Mouse (Mus musculus) myocyte (in vitro differentiated cells): ENCODE results near the gene C730034F03Rik. TPM values are rescaled to one million over a fixed set of nuclear protein-coding genes. Genes with fewer than 3 reads are reported as not detected.
"Not testable (repeated sequence)": the region's sequence is repeated elsewhere in the genome, so short reads cannot be mapped to it uniquely, and the experiment has no call there.

Source experiments
- H3K27me3 ChIP-seq: one replicate; pipeline ENCODE4 v1.6.1; 2011; ENCODE audit not compliant: control insufficient read depth, insufficient read depth, insufficient read length
- H3K36me3 ChIP-seq: one replicate; pipeline ENCODE4 v1.6.1; 2011; ENCODE audit not compliant: control insufficient read depth, insufficient read depth
- H3K4me2 ChIP-seq: one replicate; pipeline ENCODE4 v1.6.1; 2011; ENCODE audit warnings: low read depth, control low read depth
- H3K4me3 ChIP-seq: one replicate; pipeline ENCODE4 v1.5.1; 2011; ENCODE audit warnings: mild to moderate bottlenecking, control low read depth, moderate library complexity
- H3K79me2 ChIP-seq: one replicate; pipeline ENCODE4 v1.6.1; 2011; ENCODE audit not compliant: control insufficient read depth, insufficient read depth
- H3ac ChIP-seq: one replicate; pipeline ENCODE4 v1.6.1; 2011; ENCODE audit not compliant: control insufficient read depth, insufficient read length
- CEBPB ChIP-seq: IDR thresholded peaks from 2 replicates; pipeline ENCODE4 v1.6.1; 2011; ENCODE audit warnings: mild to moderate bottlenecking, moderate library complexity; ENCODE audit not compliant: poor library complexity, insufficient read depth, severe bottlenecking
- E2F4 ChIP-seq: IDR thresholded peaks from one replicate; pipeline ENCODE4 v1.6.1; 2011; ENCODE audit warnings: mild to moderate bottlenecking, control low read depth, moderate library complexity; ENCODE audit not compliant: insufficient read depth
- MAX ChIP-seq: IDR thresholded peaks from one replicate; pipeline ENCODE4 v1.6.1; 2011; ENCODE audit warnings: low read depth, mild to moderate bottlenecking, control low read depth
- MYOD1 ChIP-seq, 3 experiments: IDR thresholded peaks; one replicate each; pipeline ENCODE4 v1.6.1; 2011; ENCODE audit warnings: control low read depth in 2 of 3, low read depth in 2 of 3, mild to moderate bottlenecking in 2 of 3, moderate library complexity in 1 of 3; ENCODE audit not compliant: insufficient read length in 2 of 3, control insufficient read depth in 1 of 3
- MYOG ChIP-seq, 3 experiments: IDR thresholded peaks; one replicate each; pipeline ENCODE4 v1.6.1; 2011; ENCODE audit warnings: control low read depth in 2 of 3, low read depth in 2 of 3, mild to moderate bottlenecking in 2 of 3; ENCODE audit not compliant: insufficient read length in 2 of 3, control insufficient read depth in 1 of 3, insufficient read depth in 1 of 3
- POLR2A ChIP-seq: IDR thresholded peaks from one replicate; pipeline ENCODE4 v1.6.1; 2011; ENCODE audit warnings: low read depth, mild to moderate bottlenecking, control low read depth, moderate library complexity; ENCODE audit not compliant: insufficient read length
- POLR2AphosphoS2 ChIP-seq: IDR thresholded peaks from one replicate; pipeline ENCODE4 v1.6.1; 2011; ENCODE audit warnings: low read depth, control low read depth; ENCODE audit not compliant: insufficient read length
- REST ChIP-seq: IDR thresholded peaks from one replicate; pipeline ENCODE4 v1.6.1; 2011; ENCODE audit warnings: mild to moderate bottlenecking, control low read depth, moderate library complexity; ENCODE audit not compliant: insufficient read depth, insufficient read length
- SRF ChIP-seq: IDR thresholded peaks from one replicate; pipeline ENCODE4 v1.6.1; 2011; ENCODE audit warnings: low read depth; ENCODE audit not compliant: control insufficient read depth, insufficient read length
- TCF12 ChIP-seq: IDR thresholded peaks from one replicate; pipeline ENCODE4 v1.6.1; 2011; ENCODE audit warnings: mild to moderate bottlenecking, control low read depth; ENCODE audit not compliant: poor library complexity, insufficient read depth, severe bottlenecking
- TCF3 ChIP-seq: IDR thresholded peaks from one replicate; pipeline ENCODE4 v1.6.1; 2011; ENCODE audit warnings: low read depth, control low read depth; ENCODE audit not compliant: insufficient read length
- USF1 ChIP-seq: IDR thresholded peaks from one replicate; pipeline ENCODE4 v1.6.1; 2011; ENCODE audit warnings: low read depth, mild to moderate bottlenecking, control low read depth, moderate library complexity
- polyA plus RNA-seq: library from polyadenylated mRNA; unstranded; fragments of >200 nt; fragmentation: generic; extraction: Trizol; gene quantifications from one replicate; pipeline ENCODE4 v1.2.1, GENCODE M21; 2012; ENCODE audit warnings: missing spikeins

C730034F03Rik gene
- polyA plus RNA-seq, 1 experiment = 0.80 TPM

DNA sequence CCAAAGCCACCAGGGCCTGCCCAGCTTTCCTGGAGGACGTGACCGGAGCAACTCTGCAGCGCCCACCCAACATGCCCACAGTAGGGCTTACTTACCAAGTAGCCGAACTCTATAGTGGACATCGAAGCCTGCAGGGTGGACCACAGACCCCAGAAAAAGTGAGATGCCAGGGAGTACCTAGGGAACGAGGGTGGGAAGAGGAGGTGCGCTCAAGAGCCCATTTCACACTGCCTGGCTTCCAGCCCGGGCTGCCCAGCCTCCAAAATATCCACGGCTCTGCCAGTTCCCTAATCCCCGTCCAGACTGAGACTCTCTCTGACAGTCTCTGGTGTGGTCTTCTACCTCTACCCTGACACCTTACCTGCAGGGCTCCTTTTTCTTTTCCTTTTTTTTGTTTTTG lies 2.7 kb upstream of the C730034F03Rik start:
- peaks cover 9% of the 10 kb centered on the region for H3K36me3 ChIP-seq
- H3K79me2 ChIP-seq = peaks cover 12% of the 10 kb centered on the region
- H3K4me2 ChIP-seq = no peak overlapping the region
- no peak overlapping the region for H3ac ChIP-seq
- TF ChIP-seq POLR2A = no peak
- TF ChIP-seq POLR2AphosphoS2 = no peak
- no peak for TF ChIP-seq MYOG (IDR thresholded peaks at IDR 0.05; ENCODE audit: control insufficient read depth in 1 of 3, insufficient read depth in 1 of 3, insufficient read length in 2 of 3, low read depth in 2 of 3)
- no peak for TF ChIP-seq USF1
- TF ChIP-seq CEBPB = no peak
- no peak for TF ChIP-seq REST
- no peak for TF ChIP-seq TCF3
- TF ChIP-seq MYOD1 (IDR thresholded peaks at IDR 0.05; ENCODE audit: control insufficient read depth in 1 of 3, insufficient read length in 2 of 3, low read depth in 2 of 3) = no peak
- no peak for TF ChIP-seq SRF
- no peak overlapping the region for H3K4me3 ChIP-seq
- no peaks in the 10 kb centered on the region for H3K27me3 ChIP-seq

DNA sequence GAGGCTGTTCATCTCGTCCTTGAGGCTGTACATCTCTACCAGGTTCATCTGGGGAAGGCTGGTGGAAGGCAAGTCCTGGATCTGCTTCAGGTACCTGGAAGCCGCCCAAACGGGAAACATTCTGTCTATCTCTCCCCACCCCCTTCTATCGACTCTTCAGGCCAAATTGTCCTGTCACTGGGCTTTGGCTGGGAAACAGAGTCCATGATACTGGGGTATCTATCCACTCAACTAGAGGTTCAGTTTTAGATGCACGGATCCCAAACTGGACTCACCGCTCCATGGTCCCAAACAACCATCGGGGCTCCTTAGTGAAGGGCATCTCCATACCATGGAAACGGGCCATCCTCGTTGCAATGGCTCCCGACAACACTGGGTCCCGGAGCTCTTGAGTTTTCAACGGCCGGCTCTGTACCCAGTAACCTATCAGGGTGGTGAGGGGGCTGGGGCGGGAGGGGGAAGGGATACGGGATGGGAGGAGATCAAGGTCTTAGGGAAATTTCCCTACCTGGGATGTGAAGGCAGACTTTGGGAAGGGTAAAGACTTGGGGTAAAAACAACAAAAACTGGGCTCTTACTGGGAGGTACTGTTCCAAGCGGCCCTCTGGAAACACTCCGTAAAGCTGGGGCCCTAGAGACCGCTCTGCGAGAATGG lies 1.1 kb upstream of the C730034F03Rik start:
- TF ChIP-seq REST (no peak), POLR2AphosphoS2 (no peak), SRF (no peak), POLR2A (no peak), E2F4 (no peak), TCF12 (no peak), MAX (no peak), MYOG (IDR thresholded peaks at IDR 0.05; ENCODE audit: control insufficient read depth in 1 of 3, insufficient read depth in 1 of 3, insufficient read length in 2 of 3, low read depth in 2 of 3) (no peak), USF1 (no peak), MYOD1 (IDR thresholded peaks at IDR 0.05; ENCODE audit: control insufficient read depth in 1 of 3, insufficient read length in 2 of 3, low read depth in 2 of 3) (no peak), TCF3 (no peak)
- peak overlapping the region; percentile 89 for H3K4me3 ChIP-seq
- peaks cover 12% of the 10 kb centered on the region for H3K79me2 ChIP-seq
- H3K4me2 ChIP-seq = peak overlapping the region; percentile 99
- no peaks in the 10 kb centered on the region for H3K27me3 ChIP-seq
- peak overlapping the region; percentile 2 for H3ac ChIP-seq
- H3K36me3 ChIP-seq = peaks cover 9% of the 10 kb centered on the region

DNA sequence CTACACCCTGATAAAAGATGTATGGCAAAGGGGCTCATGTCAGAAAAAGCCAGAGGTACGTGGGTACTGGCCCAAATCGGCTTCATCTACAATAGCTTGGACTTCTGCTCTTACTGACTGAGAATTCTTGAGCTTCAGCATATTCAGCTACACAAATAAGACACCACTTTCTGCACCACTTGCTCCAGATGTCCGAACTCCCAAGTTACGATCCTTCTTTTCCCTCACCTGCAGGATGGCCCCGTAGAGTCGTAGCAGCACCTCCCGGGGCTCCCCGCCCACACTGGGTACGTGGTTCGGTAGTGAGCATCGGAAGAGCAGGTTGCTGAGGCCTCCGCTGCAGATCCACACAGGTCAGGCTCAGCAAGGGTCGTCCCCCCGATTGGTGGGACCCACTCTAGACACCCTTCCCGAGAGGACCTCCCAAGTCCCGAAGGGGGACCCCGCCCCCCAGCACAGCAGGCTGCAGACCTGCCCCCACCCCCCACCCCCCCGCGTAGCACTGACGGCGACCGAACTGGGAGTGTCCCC lies 503 bp upstream of the C730034F03Rik start:
- no peaks in the 10 kb centered on the region for H3K27me3 ChIP-seq
- H3K36me3 ChIP-seq = peaks cover 9% of the 10 kb centered on the region
- H3K4me2 ChIP-seq = peak overlapping the region; percentile 99
- peak overlapping the region; percentile 2 for H3ac ChIP-seq
- peaks cover 12% of the 10 kb centered on the region for H3K79me2 ChIP-seq
- TF ChIP-seq TCF12 (no peak), TCF3 (no peak), MYOD1 (IDR thresholded peaks at IDR 0.05; ENCODE audit: control insufficient read depth in 1 of 3, insufficient read length in 2 of 3, low read depth in 2 of 3) (no peak), POLR2AphosphoS2 (no peak), SRF (no peak), CEBPB (no peak), POLR2A (no peak), MAX (no peak), USF1 (no peak), MYOG (IDR thresholded peaks at IDR 0.05; ENCODE audit: control insufficient read depth in 1 of 3, insufficient read depth in 1 of 3, insufficient read length in 2 of 3, low read depth in 2 of 3) (no peak), E2F4 (no peak), REST (no peak)
- H3K4me3 ChIP-seq = peak overlapping the region; percentile 89

DNA sequence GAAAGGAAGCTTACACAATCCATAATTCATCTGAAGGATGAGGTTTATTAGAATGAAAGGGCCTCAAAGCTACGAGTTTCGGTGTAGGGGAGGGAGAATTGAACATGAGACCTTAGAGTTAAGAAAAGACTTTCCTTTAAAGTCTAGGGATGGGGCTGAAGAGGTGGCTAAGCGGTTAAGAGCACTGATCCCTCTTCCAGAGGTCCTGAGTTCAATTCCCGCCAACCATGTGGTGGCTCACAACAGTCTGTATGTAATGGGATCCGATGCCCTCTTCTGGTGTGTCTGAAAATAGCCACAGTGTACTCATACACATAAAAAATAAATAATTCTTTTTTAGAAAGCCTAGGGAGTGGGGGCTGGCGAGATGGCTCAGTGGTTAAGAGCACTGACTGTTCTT lies 952 bp downstream of the C730034F03Rik start:
- no peak overlapping the region for H3ac ChIP-seq
- peak overlapping the region; percentile 76 for H3K4me2 ChIP-seq
- H3K27me3 ChIP-seq = no peaks in the 10 kb centered on the region
- H3K4me3 ChIP-seq = peak overlapping the region; percentile 89
- TF ChIP-seq REST (no peak), POLR2AphosphoS2 (no peak), POLR2A (no peak), CEBPB (no peak), USF1 (no peak), TCF3 (no peak), MAX (no peak), MYOD1 (IDR thresholded peaks at IDR 0.05; ENCODE audit: control insufficient read depth in 1 of 3, insufficient read length in 2 of 3, low read depth in 2 of 3) (no peak), TCF12 (no peak), E2F4 (no peak), SRF (no peak), MYOG (IDR thresholded peaks at IDR 0.05; ENCODE audit: control insufficient read depth in 1 of 3, insufficient read depth in 1 of 3, insufficient read length in 2 of 3, low read depth in 2 of 3) (no peak)
- peaks cover 9% of the 10 kb centered on the region for H3K36me3 ChIP-seq
- H3K79me2 ChIP-seq = peaks cover 12% of the 10 kb centered on the region

DNA sequence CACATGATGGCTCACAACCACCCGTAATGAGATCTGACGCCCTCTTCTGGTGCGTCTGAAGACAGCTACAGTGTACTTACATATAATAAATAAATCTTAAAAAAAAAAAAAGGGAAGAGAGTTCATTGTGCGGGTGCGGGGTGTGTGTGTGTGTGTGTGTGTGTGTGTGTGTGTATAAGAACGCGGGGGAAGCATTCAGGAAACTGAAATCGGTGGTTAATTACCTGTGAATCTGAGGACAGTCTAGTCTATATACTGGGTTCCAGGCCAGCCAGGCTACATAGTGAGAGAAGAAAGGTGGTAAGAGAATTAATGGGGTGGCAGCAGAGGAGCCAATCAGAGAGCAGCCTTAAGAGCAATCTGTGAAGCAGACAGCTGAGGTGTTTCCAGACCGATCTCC lies 1.4 kb downstream of the C730034F03Rik start:
- peak overlapping the region; percentile 89 for H3K4me3 ChIP-seq
- not testable (repeated sequence) for H3ac ChIP-seq, H3K36me3 ChIP-seq, H3K27me3 ChIP-seq
- H3K4me2 ChIP-seq = peak overlapping the region; percentile 76
- peaks cover 12% of the 10 kb centered on the region for H3K79me2 ChIP-seq
